ENCODE assay signal across 10 mouse cellular contexts in genomic region chr6:122765298-122765956, GRCm38 (mm10). TPM values are rescaled to one million over a fixed set of nuclear protein-coding genes. Genes with fewer than 3 reads are reported as not detected.
DNase-seq lines count a peak whose midpoint lies in the region; ATAC-seq lines count a peak whose summit lies in the region.
"Had no signal": no experiment of that assay in that cellular context is flagged by ENCODE, and none has a peak within 500 bp of the region (broad histone marks: within the 10 kb centered on the region; RNA-seq: fewer than 3 reads in every experiment).

No protein-coding gene starts in this region.

- H3K9ac ChIP-seq in heart, embryonic 15.5 days, result 0 out of 2 replicates have a peak overlapping the region, but pooled peaks have one; percentile 52
- H3K9ac ChIP-seq in hindbrain, embryonic 11.5 days (ENCODE audit: low read depth, low read length), result peak overlapping the region; percentile 53
- peak overlapping the region; percentile 69 for H3K9ac ChIP-seq in midbrain, embryonic 11.5 days (ENCODE audit: low read length)

- ATAC-seq in heart, embryonic 15.5 days (replicated peaks; ENCODE audit: insufficient number of reproducible peaks, insufficient read depth, low FRiP score, low read depth), result no peak
- ATAC-seq in hindbrain, embryonic 11.5 days (ENCODE audit: low FRiP score), result no peak; the same call in 1 of the 2 replicates
- ATAC-seq in midbrain, embryonic 11.5 days (ENCODE audit: low FRiP score), result no peak
- no peak for ATAC-seq in erythroid progenitor cell, adult 5-6 weeks (replicated peaks; ENCODE audit: low FRiP score, poor library complexity, severe bottlenecking)

- DNase-seq in heart, adult 8-10 months (ENCODE audit: low spot score), result no peak
- DNase-seq in ZHBTc4 (ENCODE audit: low read depth, low spot score), result peak; percentile 94
- peak; percentile 5 for DNase-seq in hindbrain, embryonic 11.5 days (ENCODE audit: low spot score)
- DNase-seq in midbrain, embryonic 11.5 days (ENCODE audit: low spot score, missing footprints), result peak; percentile 81
- no peak for DNase-seq in adrenal gland, postnatal 25 days
- DNase-seq in adrenal gland, postnatal 36 days, result no peak

- H3K4me1 ChIP-seq in heart, embryonic 15.5 days (replicated peaks), result peaks cover 18% of the 10 kb centered on the region
- no peaks in the 10 kb centered on the region for H3K4me1 ChIP-seq in hindbrain, embryonic 11.5 days (replicated peaks; ENCODE audit: control insufficient read depth, insufficient read depth, low read length)
- peaks cover 15% of the 10 kb centered on the region; the same call in 1 of the 2 replicates for H3K4me1 ChIP-seq in midbrain, embryonic 11.5 days (ENCODE audit: control insufficient read depth, insufficient read depth, low read length)

- H3K36me3 ChIP-seq in heart, embryonic 15.5 days, result no peaks in the 10 kb centered on the region
- no peaks in the 10 kb centered on the region for H3K36me3 ChIP-seq in hindbrain, embryonic 11.5 days (ENCODE audit: control insufficient read depth, insufficient read depth, low read length)
- H3K36me3 ChIP-seq in midbrain, embryonic 11.5 days (ENCODE audit: control insufficient read depth, insufficient read depth, low read length), result no peaks in the 10 kb centered on the region
- H3K36me3 ChIP-seq: G1E had no signal

- 18% methylated on average over 9 of the region's 9 CpGs for WGBS in heart, embryonic 15.5 days
- WGBS in hindbrain, embryonic 11.5 days, result 5% methylated on average over 9 of the region's 9 CpGs
- WGBS in midbrain, embryonic 11.5 days, result 1% methylated on average over 9 of the region's 9 CpGs

- 0 out of 2 replicates have a peak, but pooled peaks cover 3% of the 10 kb centered on the region for H3K27me3 ChIP-seq in heart, embryonic 15.5 days
- H3K27me3 ChIP-seq in hindbrain, embryonic 11.5 days (ENCODE audit: control insufficient read depth, insufficient read depth, low read length), result peaks cover 2% of the 10 kb centered on the region; the same call in 1 of the 2 replicates
- H3K27me3 ChIP-seq in midbrain, embryonic 11.5 days (ENCODE audit: control insufficient read depth, insufficient read depth, low read length), result peaks cover 7% of the 10 kb centered on the region

- no peak overlapping the region for H3K27ac ChIP-seq in heart, embryonic 15.5 days
- no peak overlapping the region for H3K27ac ChIP-seq in hindbrain, embryonic 11.5 days (ENCODE audit: low read depth, low read length)
- peak overlapping the region; percentile 69 for H3K27ac ChIP-seq in midbrain, embryonic 11.5 days (ENCODE audit: low read depth, low read length)

- peak overlapping the region; percentile 97 for H3K4me2 ChIP-seq in heart, embryonic 15.5 days
- H3K4me2 ChIP-seq in hindbrain, embryonic 11.5 days (replicated peaks; ENCODE audit: low read depth, low read length), result peak overlapping the region; percentile 65
- peak overlapping the region; percentile 85 for H3K4me2 ChIP-seq in midbrain, embryonic 11.5 days

- peak overlapping the region; percentile 56 for H3K4me3 ChIP-seq in heart, embryonic 15.5 days
- H3K4me3 ChIP-seq in hindbrain, embryonic 11.5 days (ENCODE audit: low read depth, low read length), result peak overlapping the region; percentile 39
- peak overlapping the region; percentile 47 for H3K4me3 ChIP-seq in midbrain, embryonic 11.5 days (ENCODE audit: low read depth, low read length)

- H3K9me3 ChIP-seq in heart, embryonic 15.5 days (replicated peaks), result no peaks in the 10 kb centered on the region
- H3K9me3 ChIP-seq in hindbrain, embryonic 11.5 days (ENCODE audit: control insufficient read depth, low read length), result no peaks in the 10 kb centered on the region
- no peaks in the 10 kb centered on the region for H3K9me3 ChIP-seq in midbrain, embryonic 11.5 days (ENCODE audit: control insufficient read depth, low read length)
- H3K9me3 ChIP-seq: G1E had no signal

RNA-seq across cellular contexts. Expression of gene Slc2a3, which starts 36.0 kb away (rescaled TPM):
- polyA plus RNA-seq in heart, embryonic 15.5 days (2015; fragmentation: Nextera tagmentation; extraction: Ambion mirVana), result 8.4 and 12.2 TPM in 2 replicates
- total RNA-seq in heart, adult 8-10 months (2022), result 1 to 10 TPM; 2.3 to 2.9 (median 2.4) TPM
- 23.5 and 29.2 TPM in 2 replicates for polyA plus RNA-seq in hindbrain, embryonic 11.5 days (2014; fragmentation: Nextera tagmentation; extraction: Ambion mirVana)
- polyA plus RNA-seq in midbrain, embryonic 11.5 days (2014; fragmentation: Nextera tagmentation; extraction: Ambion mirVana), result 24.4 and 25.5 TPM in 2 replicates
- 4.8 and 7.9 TPM in 2 replicates for total RNA-seq in adrenal gland, postnatal 25 days (2021)
- total RNA-seq in adrenal gland, postnatal 36 days (2021), result 1 to 10 TPM; 5.8 to 9.6 TPM
- 9.4 and 13.4 TPM in 2 replicates for total RNA-seq in erythroid progenitor cell, adult 5-6 weeks (2015; ENCODE audit: low replicate concordance)
- 9.4 and 10.8 TPM in 2 replicates for total RNA-seq in erythroid progenitor cell, adult 5-6 weeks (2017; ENCODE audit: low replicate concordance)

RNA-seq across cellular contexts. Expression of gene Foxj2, which starts 54.3 kb away (rescaled TPM):
- 5.0 and 6.7 TPM in 2 replicates for polyA plus RNA-seq in heart, embryonic 15.5 days (2015; fragmentation: Nextera tagmentation; extraction: Ambion mirVana)
- 10 to 100 TPM; 26.3 to 31.5 (median 29.1) TPM for total RNA-seq in heart, adult 8-10 months (2022)
- polyA plus RNA-seq in hindbrain, embryonic 11.5 days (2014; fragmentation: Nextera tagmentation; extraction: Ambion mirVana), result 3.0 and 4.0 TPM in 2 replicates
- polyA plus RNA-seq in midbrain, embryonic 11.5 days (2014; fragmentation: Nextera tagmentation; extraction: Ambion mirVana), result 3.0 and 3.6 TPM in 2 replicates
- total RNA-seq in adrenal gland, postnatal 25 days (2021), result 22.0 and 22.8 TPM in 2 replicates
- 10 to 100 TPM; 18.5 to 19.6 TPM for total RNA-seq in adrenal gland, postnatal 36 days (2021)
- total RNA-seq in erythroid progenitor cell, adult 5-6 weeks (2015; ENCODE audit: low replicate concordance), result 9.4 and 17.6 TPM in 2 replicates
- total RNA-seq in erythroid progenitor cell, adult 5-6 weeks (2017; ENCODE audit: low replicate concordance), result 5.2 and 9.2 TPM in 2 replicates

RNA-seq across cellular contexts. Expression of gene Nanog, which starts 58.1 kb away (rescaled TPM):
- 0.56 and 0.79 TPM in 2 replicates for polyA plus RNA-seq in heart, embryonic 15.5 days (2015; fragmentation: Nextera tagmentation; extraction: Ambion mirVana)
- total RNA-seq in heart, adult 8-10 months (2022), result not detected
- polyA plus RNA-seq in hindbrain, embryonic 11.5 days (2014; fragmentation: Nextera tagmentation; extraction: Ambion mirVana), result 0.07 and 0.32 TPM in 2 replicates
- polyA plus RNA-seq in midbrain, embryonic 11.5 days (2014; fragmentation: Nextera tagmentation; extraction: Ambion mirVana), result 0.22 TPM in 1 of 2 replicates, not detected in the other
- total RNA-seq in adrenal gland, postnatal 25 days (2021), result not detected in 2 replicates
- not detected for total RNA-seq in adrenal gland, postnatal 36 days (2021)
- not detected in 2 replicates for total RNA-seq in erythroid progenitor cell, adult 5-6 weeks (2015; ENCODE audit: low replicate concordance)
- total RNA-seq in erythroid progenitor cell, adult 5-6 weeks (2017; ENCODE audit: low replicate concordance), result not detected in 2 replicates
- total RNA-seq: layer of hippocampus, postnatal 36 days had no signal
- polyA plus RNA-seq: G1E had no signal

Comparison
In these comparisons a context has a peak if more than half of its experiments do, and no peak if none do; other contexts are left out.
1. DNase-seq: peak in ZHBTc4 (single experiment), hindbrain, embryonic 11.5 days (single experiment) and midbrain, embryonic 11.5 days (single experiment); none in heart, adult 8-10 months (single experiment), adrenal gland, postnatal 25 days (single experiment) and adrenal gland, postnatal 36 days (0 of 2).
2. Peak in every context shown above with its lines, with median percentiles within 50 percentile points of each other: H3K4me2 ChIP-seq, H3K4me3 ChIP-seq and H3K9ac ChIP-seq.